Mouse (Mus musculus) E14TG2a.4 (cell line): ENCODE measurements around the gene Spaca4.

Source experiments
- H3K27me3 ChIP-seq: 2 replicates; pipeline ENCODE4 v1.6.1; 2014; ENCODE audit warnings: low read length, control low read depth; ENCODE audit not compliant: insufficient read depth
- H3K36me3 ChIP-seq: 2 replicates; pipeline ENCODE4 v1.6.1; 2014; ENCODE audit warnings: low read length, control low read depth; ENCODE audit not compliant: insufficient read depth
- H3K4me1 ChIP-seq: replicated peaks from 2 replicates; pipeline ENCODE4 v1.6.1; 2014; ENCODE audit warnings: low read depth, low read length, control low read depth
- H3K4me3 ChIP-seq: replicated peaks from 2 replicates; pipeline ENCODE4 v1.5.1; 2014; ENCODE audit warnings: mild to moderate bottlenecking, low read length
- H3K9me3 ChIP-seq: 2 replicates; pipeline ENCODE4 v1.6.1; 2014; ENCODE audit warnings: low read length, control low read depth
- CTCF ChIP-seq: conservative IDR thresholded peaks from 2 replicates; pipeline ENCODE4 v1.5.1; 2014; ENCODE audit warnings: low read length
- NANOG ChIP-seq: IDR thresholded peaks from 2 replicates; pipeline ENCODE4 v1.6.1; 2014; ENCODE audit warnings: borderline replicate concordance, low read length, mixed read lengths
- POU5F1 ChIP-seq: IDR thresholded peaks from 2 replicates; pipeline ENCODE4 v1.6.1; 2014; ENCODE audit warnings: low read length, borderline replicate concordance

Spaca4 gene

DNA sequence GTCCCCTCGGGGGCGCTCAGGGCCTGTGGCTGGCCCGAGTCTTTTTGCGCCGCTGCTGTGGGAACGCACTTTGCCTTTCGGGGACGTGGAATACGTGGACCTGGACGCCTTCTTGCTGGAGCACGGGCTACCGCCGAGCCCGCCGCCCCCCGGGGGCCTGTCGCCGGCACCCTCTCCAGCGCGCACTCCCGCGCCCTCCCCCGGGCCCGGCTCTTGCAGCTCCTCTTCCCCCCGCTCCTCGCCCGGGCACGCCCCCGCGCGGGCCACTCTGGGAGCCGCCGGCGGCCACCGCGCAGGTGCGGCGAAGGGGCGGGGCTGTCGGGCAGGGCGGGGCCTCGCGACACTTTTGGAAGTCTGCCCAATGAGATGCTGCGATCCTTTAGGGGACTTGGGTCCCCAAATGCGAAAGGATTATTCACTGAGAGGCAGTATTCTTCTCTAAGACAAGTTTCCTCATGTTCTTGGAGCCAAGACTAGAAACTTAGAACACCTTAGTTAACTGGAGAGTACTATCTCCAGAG is 18.8 kb downstream of the Spaca4 start:
- 0 out of 2 replicates have a peak, but pooled peaks cover 4% of the 10 kb centered on the region for H3K27me3 ChIP-seq
- H3K9me3 ChIP-seq, result no peaks in the 10 kb centered on the region
- peaks cover 85% of the 10 kb centered on the region for H3K4me1 ChIP-seq
- H3K36me3 ChIP-seq, result peaks cover 37% of the 10 kb centered on the region
- peak overlapping the region; percentile 96 for H3K4me3 ChIP-seq
- no peak for TF ChIP-seq POU5F1
- TF ChIP-seq CTCF, result no peak
- no peak for TF ChIP-seq NANOG

DNA sequence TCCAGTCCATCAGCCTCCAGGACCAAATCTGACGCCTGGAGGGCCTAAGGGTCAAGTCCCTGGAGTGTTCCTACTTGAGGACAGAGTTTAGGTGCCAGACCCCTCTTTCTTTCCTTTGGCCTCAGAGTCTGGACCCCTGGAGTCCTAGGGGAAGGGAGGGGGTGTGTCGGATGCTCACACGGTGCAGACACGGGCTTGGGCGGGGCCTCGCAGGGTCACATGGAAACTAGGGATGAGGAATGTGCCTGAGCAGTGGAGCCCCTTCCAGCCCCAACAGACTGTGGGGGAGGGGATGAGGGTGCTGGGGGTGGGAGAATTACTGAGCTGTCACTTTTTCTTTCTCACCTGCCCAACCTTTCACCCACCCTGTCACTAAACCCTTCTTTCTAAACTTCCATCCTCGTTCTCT is 19.7 kb downstream of the Spaca4 start:
- Histone ChIP-seq H3K27me3 (0 out of 2 replicates have a peak, but pooled peaks cover 4% of the 10 kb centered on the region), H3K4me1 (peaks cover 85% of the 10 kb centered on the region)

DNA sequence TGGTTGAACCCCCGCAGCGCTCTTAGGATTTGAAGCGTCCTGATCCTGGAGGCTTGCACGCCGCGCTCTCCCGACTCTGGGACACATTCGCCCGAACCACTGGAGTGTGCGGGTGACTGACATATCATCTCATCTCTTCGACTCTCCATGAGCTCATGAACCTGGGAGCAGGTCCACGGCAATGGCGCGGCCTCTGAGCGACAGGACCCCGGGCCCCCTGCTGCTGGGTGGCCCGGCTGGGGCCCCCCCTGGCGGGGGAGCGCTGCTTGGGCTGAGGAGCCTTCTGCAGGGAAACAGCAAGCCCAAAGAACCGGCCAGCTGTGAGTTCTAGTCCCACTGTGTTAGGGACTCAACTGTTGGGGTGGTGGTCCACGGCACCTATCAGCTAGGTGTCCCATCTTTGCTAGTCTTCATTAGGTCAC is 20.2 kb downstream of the Spaca4 start:
- no peaks in the 10 kb centered on the region for H3K9me3 ChIP-seq
- peaks cover 23% of the 10 kb centered on the region for H3K36me3 ChIP-seq
- peaks cover 6% of the 10 kb centered on the region for H3K27me3 ChIP-seq
- TF ChIP-seq CTCF, result no peak
- TF ChIP-seq POU5F1, result no peak
- no peak for TF ChIP-seq NANOG
- peaks cover 84% of the 10 kb centered on the region for H3K4me1 ChIP-seq
- peak overlapping the region; percentile 96 for H3K4me3 ChIP-seq

More for the DNA sequence above, 19.7 kb downstream of the Spaca4 start:
- Histone ChIP-seq H3K4me3 (peak overlapping the region; percentile 96), H3K36me3 (peaks cover 28% of the 10 kb centered on the region), H3K9me3 (no peaks in the 10 kb centered on the region)
- TF ChIP-seq POU5F1 (no peak), NANOG (no peak), CTCF (no peak)

DNA sequence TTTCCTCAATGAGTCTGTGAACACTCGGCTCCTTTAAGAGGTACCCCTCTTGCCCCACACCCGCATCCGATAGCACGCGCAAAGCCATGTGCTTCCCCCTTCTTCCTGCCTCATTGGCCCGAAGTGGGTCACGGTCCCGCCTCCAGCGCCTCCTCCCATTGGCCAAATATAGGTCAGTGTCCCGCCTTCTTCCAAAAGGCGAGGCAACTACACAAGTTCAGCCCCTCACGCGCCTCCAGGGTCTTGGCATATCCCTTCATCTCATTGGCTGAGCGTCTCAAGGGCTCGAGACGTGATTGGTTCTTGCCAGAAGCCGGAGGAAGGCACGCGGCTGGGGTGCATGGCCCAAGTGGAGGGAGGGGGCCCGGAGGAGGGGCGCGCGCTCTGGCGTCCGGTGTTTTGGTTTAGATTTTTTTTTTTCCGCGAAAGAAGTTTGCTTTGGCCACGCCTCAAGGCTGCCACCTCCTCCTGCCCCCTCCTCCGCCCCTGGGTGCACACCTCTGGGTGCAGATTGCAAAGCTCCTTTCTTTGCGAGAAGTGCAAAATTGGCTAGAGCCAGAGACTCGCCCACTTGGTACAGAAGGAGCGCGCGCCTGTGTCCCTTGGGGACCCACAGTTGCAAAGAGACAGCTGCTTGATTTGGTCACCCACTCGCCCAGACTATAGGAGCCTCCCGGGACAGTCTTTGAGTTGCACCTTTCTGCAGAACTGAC is 20.7 kb downstream of the Spaca4 start, which contains the start of gene Dbp:
Gene Dbp (plus strand): TSS at position 359 of the 713 bp plus-strand sequence.
- peaks cover 84% of the 10 kb centered on the region for H3K4me1 ChIP-seq
- peak within 1 kb of the TSS; percentile 96 for H3K4me3 ChIP-seq
- H3K9me3 ChIP-seq, result no peaks in the 10 kb centered on the region
- TF ChIP-seq NANOG (no peak), POU5F1 (no peak), CTCF (no peak)
- H3K27me3 ChIP-seq, result peaks cover 11% of the 10 kb centered on the region
- peaks cover 18% of the 10 kb centered on the region for H3K36me3 ChIP-seq

DNA sequence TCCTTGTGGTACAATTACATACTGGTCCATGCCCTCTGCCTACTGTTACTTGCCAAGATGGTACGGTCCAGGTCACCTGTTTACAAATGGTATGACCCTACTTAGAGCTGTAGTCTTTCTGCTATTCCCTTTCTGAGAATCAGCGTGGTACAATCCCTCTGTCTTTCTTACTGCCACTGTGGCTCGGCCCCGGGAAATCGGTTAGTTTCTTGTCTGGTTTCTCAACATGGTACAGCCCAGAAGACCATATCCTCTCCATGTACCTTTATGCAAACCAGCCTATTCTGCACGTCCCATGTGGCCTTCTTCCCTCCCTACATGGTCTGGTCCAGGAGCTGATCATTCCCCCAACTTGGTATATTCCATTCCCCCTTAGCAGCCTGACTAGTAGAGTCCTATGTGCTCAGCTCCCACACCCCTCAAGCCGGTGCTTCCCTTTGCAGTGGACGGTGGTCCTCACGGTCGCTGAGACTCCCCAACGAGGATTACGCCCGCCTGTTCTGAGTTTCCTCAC is 21.5 kb downstream of the Spaca4 start:
- H3K4me3 ChIP-seq, result peak overlapping the region; percentile 96
- peaks cover 83% of the 10 kb centered on the region for H3K4me1 ChIP-seq
- peaks cover 10% of the 10 kb centered on the region for H3K36me3 ChIP-seq
- H3K9me3 ChIP-seq, result no peaks in the 10 kb centered on the region
- TF ChIP-seq NANOG, result no peak
- peaks cover 19% of the 10 kb centered on the region for H3K27me3 ChIP-seq

DNA sequence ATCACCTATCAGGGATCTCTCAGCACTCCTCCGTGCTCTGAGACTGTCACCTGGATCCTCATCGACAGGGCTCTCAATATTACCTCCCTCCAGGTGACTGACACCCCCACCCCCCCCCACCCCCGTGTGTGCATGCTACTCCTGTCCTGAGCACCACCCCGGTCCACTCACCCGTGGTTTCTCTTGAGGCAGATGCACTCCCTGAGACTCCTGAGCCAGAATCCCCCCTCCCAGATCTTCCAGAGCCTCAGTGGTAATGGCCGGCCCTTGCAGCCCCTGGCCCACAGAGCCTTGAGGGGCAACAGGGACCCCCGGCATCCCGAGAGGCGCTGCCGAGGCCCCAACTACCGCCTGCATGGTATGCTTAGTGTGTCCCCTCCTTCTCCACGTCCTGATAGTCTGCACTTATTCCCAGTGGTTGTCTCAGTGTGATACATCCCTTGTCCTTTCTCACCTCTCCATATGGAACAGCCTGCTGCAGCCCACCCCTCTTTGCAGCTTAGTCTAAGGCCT is 22.0 kb downstream of the Spaca4 start:
- Histone ChIP-seq H3K27me3 (peaks cover 24% of the 10 kb centered on the region), H3K36me3 (peaks cover 5% of the 10 kb centered on the region), H3K4me3 (peak overlapping the region; percentile 96), H3K9me3 (no peaks in the 10 kb centered on the region), H3K4me1 (peaks cover 79% of the 10 kb centered on the region)
- TF ChIP-seq POU5F1 (no peak), NANOG (no peak), CTCF (no peak)

DNA sequence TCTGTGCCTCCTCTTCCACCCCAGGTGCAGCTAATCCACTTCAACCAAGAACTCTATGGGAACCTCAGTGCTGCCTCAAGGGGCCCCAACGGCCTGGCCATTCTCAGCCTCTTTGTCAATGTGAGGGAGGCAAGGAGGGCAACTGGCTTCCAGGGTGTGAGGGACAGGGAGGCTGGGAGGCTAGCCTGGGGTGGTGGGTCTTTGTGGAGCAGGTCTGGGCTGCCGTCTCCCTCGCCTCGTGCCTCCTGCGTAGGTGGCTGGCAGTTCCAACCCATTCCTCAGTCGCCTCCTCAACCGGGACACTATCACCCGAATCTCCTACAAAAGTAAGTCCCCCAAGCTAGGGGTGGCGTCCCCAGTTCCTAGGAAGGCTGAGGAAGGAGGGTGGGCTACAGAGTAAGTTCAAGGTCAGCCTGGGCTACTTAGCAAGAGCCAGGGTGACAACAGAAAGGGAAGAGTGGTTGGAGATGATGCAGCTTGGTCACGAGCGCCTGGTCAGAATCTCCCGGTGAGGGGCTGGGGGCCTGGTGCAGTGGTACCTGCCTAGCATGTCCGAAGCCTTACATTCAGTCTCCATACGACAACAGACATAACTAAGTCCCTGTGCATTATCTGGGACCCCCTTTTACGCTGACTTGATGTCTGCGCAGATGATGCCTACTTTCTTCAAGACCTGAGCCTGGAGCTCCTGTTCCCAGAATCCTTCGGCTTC is 22.6 kb downstream of the Spaca4 start:
- no peaks in the 10 kb centered on the region for H3K9me3 ChIP-seq
- H3K4me3 ChIP-seq, result no peak overlapping the region
- peaks cover 73% of the 10 kb centered on the region for H3K4me1 ChIP-seq
- no peaks in the 10 kb centered on the region for H3K36me3 ChIP-seq
- H3K27me3 ChIP-seq, result peaks cover 29% of the 10 kb centered on the region
- TF ChIP-seq CTCF (no peak), POU5F1 (no peak), NANOG (no peak)

DNA sequence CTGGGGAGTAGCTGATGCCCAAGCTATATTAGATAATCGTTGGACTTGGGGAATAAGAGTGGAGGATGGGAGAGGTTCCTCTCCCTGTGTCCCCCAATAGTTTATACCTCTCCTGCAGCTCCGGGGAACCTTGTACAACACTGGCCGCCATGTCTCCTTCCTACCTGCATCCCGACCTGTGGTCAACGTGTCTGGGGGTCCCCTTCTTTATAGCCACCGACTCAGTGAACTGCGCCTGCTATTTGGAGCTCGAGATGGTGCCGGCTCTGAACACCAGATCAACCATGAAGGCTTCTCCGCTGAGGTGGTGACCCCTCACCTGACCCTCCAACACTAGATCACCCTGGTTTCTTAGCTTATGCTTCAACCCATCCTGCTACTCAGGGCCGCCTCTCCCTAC is 23.3 kb downstream of the Spaca4 start:
- Histone ChIP-seq H3K36me3 (no peaks in the 10 kb centered on the region), H3K4me3 (no peak overlapping the region), H3K27me3 (peaks cover 32% of the 10 kb centered on the region), H3K9me3 (no peaks in the 10 kb centered on the region), H3K4me1 (peaks cover 69% of the 10 kb centered on the region)
- TF ChIP-seq POU5F1 (no peak), NANOG (no peak), CTCF (no peak)
